Mouse (Mus musculus): ENCODE data around the gene Lrrc51. TPM values are rescaled to one million over a fixed set of nuclear protein-coding genes. Genes with fewer than 3 reads are reported as not detected.
A peak's percentile ranks its signal among the peaks of the same experiment; 100 is the strongest.

Gene Lrrc51
- polyA plus RNA-seq, 1 experiment from 2014 or later: 2.1 TPM

- Histone ChIP-seq H3K4me3 (ENCODE audit: low read depth, low read length) (no peak overlapping the region), H3K4me2 (ENCODE audit: low read depth, low read length) (no peak overlapping the region), H3K27me3 (ENCODE audit: control insufficient read depth, insufficient read depth, low read depth, low read length) (no peaks in the 10 kb centered on the region), H3K27ac (ENCODE audit: low read length) (no peak overlapping the region), H3K9me3 (replicated peaks; ENCODE audit: control insufficient read depth, low read length) (no peaks in the 10 kb centered on the region), H3K36me3 (ENCODE audit: control insufficient read depth, insufficient read depth) (no peaks in the 10 kb centered on the region), H3K4me1 (ENCODE audit: control insufficient read depth, low read depth, low read length) (peaks cover 43% of the 10 kb centered on the region), H3K9ac (ENCODE audit: low read depth, low read length) (no peak overlapping the region)
- no peak for ATAC-seq (ENCODE audit: low read depth)
- 82% methylated on average over 1 of the region's 1 CpGs for WGBS (ENCODE audit: insufficient replicate concordance)
Measured at GRCm38 (mm10) chr7:101967256-101967655, 33.6 kb upstream of the Lrrc51 start.

GRCm38 (mm10) chr7:101965606-101966005, 31.9 kb upstream of the Lrrc51 start:
- Histone ChIP-seq H3K4me2 (ENCODE audit: low read depth, low read length) (no peak overlapping the region), H3K4me3 (ENCODE audit: low read depth, low read length) (no peak overlapping the region), H3K9ac (ENCODE audit: low read depth, low read length) (no peak overlapping the region), H3K27me3 (ENCODE audit: control insufficient read depth, insufficient read depth, low read depth, low read length) (no peaks in the 10 kb centered on the region), H3K9me3 (replicated peaks; ENCODE audit: control insufficient read depth, low read length) (no peaks in the 10 kb centered on the region), H3K4me1 (ENCODE audit: control insufficient read depth, low read depth, low read length) (peaks cover 32% of the 10 kb centered on the region), H3K27ac (ENCODE audit: low read length) (peak overlapping the region; percentile 33; the same call in 1 of the 2 replicates), H3K36me3 (ENCODE audit: control insufficient read depth, insufficient read depth) (no peaks in the 10 kb centered on the region)
- 32% methylated on average over 2 of the region's 2 CpGs for WGBS (ENCODE audit: insufficient replicate concordance)
- peak; percentile 36 for ATAC-seq (ENCODE audit: low read depth)

GRCm38 (mm10) chr7:101964551-101964950, 30.9 kb upstream of the Lrrc51 start:
- no peaks in the 10 kb centered on the region for H3K9me3 ChIP-seq (replicated peaks; ENCODE audit: control insufficient read depth, low read length)
- H3K9ac ChIP-seq (ENCODE audit: low read depth, low read length): no peak overlapping the region
- H3K4me1 ChIP-seq (ENCODE audit: control insufficient read depth, low read depth, low read length): peaks cover 23% of the 10 kb centered on the region
- 72% methylated on average over 4 of the region's 4 CpGs for WGBS (ENCODE audit: insufficient replicate concordance)
- H3K4me3 ChIP-seq (ENCODE audit: low read depth, low read length): no peak overlapping the region
- no peaks in the 10 kb centered on the region for H3K27me3 ChIP-seq (ENCODE audit: control insufficient read depth, insufficient read depth, low read depth, low read length)
- no peak overlapping the region for H3K4me2 ChIP-seq (ENCODE audit: low read depth, low read length)
- peak; percentile 51; the same call in 1 of the 2 replicates for ATAC-seq (ENCODE audit: low read depth)
- H3K36me3 ChIP-seq (ENCODE audit: control insufficient read depth, insufficient read depth): no peaks in the 10 kb centered on the region
- H3K27ac ChIP-seq (ENCODE audit: low read length): peak overlapping the region; percentile 66

- no peaks in the 10 kb centered on the region for H3K9me3 ChIP-seq (replicated peaks; ENCODE audit: control insufficient read depth, low read length)
Measured at GRCm38 (mm10) chr7:101963621-101964020, 29.9 kb upstream of the Lrrc51 start.

GRCm38 (mm10) chr7:101962829-101963228, 29.1 kb upstream of the Lrrc51 start:
- peaks cover 16% of the 10 kb centered on the region for H3K4me1 ChIP-seq (ENCODE audit: control insufficient read depth, low read depth, low read length)
- H3K4me3 ChIP-seq (ENCODE audit: low read depth, low read length): no peak overlapping the region
- no peaks in the 10 kb centered on the region for H3K27me3 ChIP-seq (ENCODE audit: control insufficient read depth, insufficient read depth, low read depth, low read length)
- no peaks in the 10 kb centered on the region for H3K36me3 ChIP-seq (ENCODE audit: control insufficient read depth, insufficient read depth)
- H3K27ac ChIP-seq (ENCODE audit: low read length): no peak overlapping the region
- no peaks in the 10 kb centered on the region for H3K9me3 ChIP-seq (replicated peaks; ENCODE audit: control insufficient read depth, low read length)
- ATAC-seq (ENCODE audit: low read depth): no peak
- WGBS (ENCODE audit: insufficient replicate concordance): 83% methylated on average over 2 of the region's 2 CpGs
- no peak overlapping the region for H3K4me2 ChIP-seq (ENCODE audit: low read depth, low read length)
- H3K9ac ChIP-seq (ENCODE audit: low read depth, low read length): no peak overlapping the region

More at GRCm38 (mm10) chr7:101963621-101964020, 29.9 kb upstream of the Lrrc51 start:
- Histone ChIP-seq H3K27me3 (ENCODE audit: control insufficient read depth, insufficient read depth, low read depth, low read length) (no peaks in the 10 kb centered on the region), H3K36me3 (ENCODE audit: control insufficient read depth, insufficient read depth) (no peaks in the 10 kb centered on the region), H3K9ac (ENCODE audit: low read depth, low read length) (no peak overlapping the region), H3K4me1 (ENCODE audit: control insufficient read depth, low read depth, low read length) (peaks cover 16% of the 10 kb centered on the region), H3K4me3 (ENCODE audit: low read depth, low read length) (no peak overlapping the region), H3K27ac (ENCODE audit: low read length) (no peak overlapping the region), H3K4me2 (ENCODE audit: low read depth, low read length) (no peak overlapping the region)
- 75% methylated on average over 2 of the region's 2 CpGs for WGBS (ENCODE audit: insufficient replicate concordance)
- no peak for ATAC-seq (ENCODE audit: low read depth)

- Histone ChIP-seq H3K9me3 (replicated peaks; ENCODE audit: control insufficient read depth, low read length) (no peaks in the 10 kb centered on the region), H3K4me1 (ENCODE audit: control insufficient read depth, low read depth, low read length) (peaks cover 6% of the 10 kb centered on the region), H3K27ac (ENCODE audit: low read length) (no peak overlapping the region), H3K27me3 (ENCODE audit: control insufficient read depth, insufficient read depth, low read depth, low read length) (no peaks in the 10 kb centered on the region), H3K36me3 (ENCODE audit: control insufficient read depth, insufficient read depth) (no peaks in the 10 kb centered on the region), H3K4me3 (ENCODE audit: low read depth, low read length) (no peak overlapping the region), H3K9ac (ENCODE audit: low read depth, low read length) (no peak overlapping the region), H3K4me2 (ENCODE audit: low read depth, low read length) (no peak overlapping the region)
- 84% methylated on average over 5 of the region's 5 CpGs for WGBS (ENCODE audit: insufficient replicate concordance)
- ATAC-seq (ENCODE audit: low read depth): no peak
Measured at GRCm38 (mm10) chr7:101956911-101957310, 23.2 kb upstream of the Lrrc51 start.

GRCm38 (mm10) chr7:101956481-101956880, 22.8 kb upstream of the Lrrc51 start:
- no peak for ATAC-seq (ENCODE audit: low read depth)
- H3K27ac ChIP-seq (ENCODE audit: low read length): no peak overlapping the region
- no peak overlapping the region for H3K4me3 ChIP-seq (ENCODE audit: low read depth, low read length)
- H3K4me2 ChIP-seq (ENCODE audit: low read depth, low read length): no peak overlapping the region
- H3K9ac ChIP-seq (ENCODE audit: low read depth, low read length): no peak overlapping the region
- peaks cover 6% of the 10 kb centered on the region for H3K4me1 ChIP-seq (ENCODE audit: control insufficient read depth, low read depth, low read length)
- WGBS (ENCODE audit: insufficient replicate concordance): 73% methylated on average over 1 of the region's 1 CpGs
- no peaks in the 10 kb centered on the region for H3K36me3 ChIP-seq (ENCODE audit: control insufficient read depth, insufficient read depth)
- H3K27me3 ChIP-seq (ENCODE audit: control insufficient read depth, insufficient read depth, low read depth, low read length): no peaks in the 10 kb centered on the region
- H3K9me3 ChIP-seq (replicated peaks; ENCODE audit: control insufficient read depth, low read length): no peaks in the 10 kb centered on the region

GRCm38 (mm10) chr7:101955862-101956261, 22.2 kb upstream of the Lrrc51 start:
- Histone ChIP-seq H3K4me2 (ENCODE audit: low read depth, low read length) (no peak overlapping the region), H3K4me1 (ENCODE audit: control insufficient read depth, low read depth, low read length) (peaks cover 6% of the 10 kb centered on the region), H3K27ac (ENCODE audit: low read length) (no peak overlapping the region), H3K4me3 (ENCODE audit: low read depth, low read length) (no peak overlapping the region), H3K9ac (ENCODE audit: low read depth, low read length) (no peak overlapping the region), H3K27me3 (ENCODE audit: control insufficient read depth, insufficient read depth, low read depth, low read length) (no peaks in the 10 kb centered on the region), H3K36me3 (ENCODE audit: control insufficient read depth, insufficient read depth) (no peaks in the 10 kb centered on the region), H3K9me3 (replicated peaks; ENCODE audit: control insufficient read depth, low read length) (no peaks in the 10 kb centered on the region)
- no peak for ATAC-seq (ENCODE audit: low read depth)
- 45% methylated on average over 4 of the region's 4 CpGs for whole genome bisulfite sequencing (ENCODE audit: insufficient replicate concordance)

GRCm38 (mm10) chr7:101955276-101955675, 21.6 kb upstream of the Lrrc51 start:
- Histone ChIP-seq H3K9ac (ENCODE audit: low read depth, low read length) (no peak overlapping the region), H3K27ac (ENCODE audit: low read length) (no peak overlapping the region), H3K9me3 (replicated peaks; ENCODE audit: control insufficient read depth, low read length) (no peaks in the 10 kb centered on the region), H3K4me1 (ENCODE audit: control insufficient read depth, low read depth, low read length) (peaks cover 6% of the 10 kb centered on the region), H3K4me2 (ENCODE audit: low read depth, low read length) (no peak overlapping the region), H3K4me3 (ENCODE audit: low read depth, low read length) (no peak overlapping the region), H3K36me3 (ENCODE audit: control insufficient read depth, insufficient read depth) (no peaks in the 10 kb centered on the region), H3K27me3 (ENCODE audit: control insufficient read depth, insufficient read depth, low read depth, low read length) (no peaks in the 10 kb centered on the region)
- WGBS (ENCODE audit: insufficient replicate concordance): 66% methylated on average over 2 of the region's 2 CpGs
- no peak for ATAC-seq (ENCODE audit: low read depth)
